Comparison of ENCODE assay signal across 12 mouse cellular contexts in the genomic region with DNA sequence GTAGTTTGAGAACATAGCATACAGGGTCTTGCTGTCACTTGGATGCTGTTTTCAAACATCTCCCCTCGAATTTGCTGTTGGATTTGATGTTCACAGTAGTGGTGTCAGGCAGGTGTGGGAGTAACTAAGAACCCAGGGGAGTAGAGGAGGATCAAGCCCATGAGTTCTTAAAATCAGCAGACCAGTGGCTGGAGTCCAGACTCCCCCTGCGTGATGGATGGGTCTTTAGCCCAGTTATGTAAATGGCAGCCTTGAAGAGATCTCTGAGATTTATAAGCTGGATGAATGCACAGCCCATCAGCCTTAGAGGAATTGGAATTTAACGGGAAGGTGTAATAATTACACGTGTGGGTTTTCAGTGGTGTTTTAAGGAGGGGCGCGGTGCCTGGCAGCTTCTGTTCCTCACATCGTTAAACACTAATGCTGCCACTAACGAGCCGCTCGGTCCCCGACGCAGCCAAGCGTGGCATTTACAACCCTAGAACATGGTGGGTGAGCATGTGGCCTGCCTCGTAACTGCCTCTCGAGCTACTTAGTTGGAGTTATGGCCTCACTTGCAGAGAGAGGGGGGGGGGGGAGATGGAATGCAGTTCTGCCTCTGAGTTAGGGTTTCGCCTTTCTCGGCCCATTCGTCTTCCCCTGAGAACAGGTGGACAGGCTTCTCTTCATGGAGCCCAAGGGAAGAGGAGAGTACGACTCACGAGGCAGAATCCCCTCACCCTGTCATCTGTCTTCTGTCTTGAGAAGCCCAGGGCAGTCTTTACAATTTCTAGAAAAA.
DNase-seq lines count a peak whose midpoint lies in the region; ATAC-seq and TF ChIP-seq lines count a peak whose summit lies in the region.
"Had no signal": no experiment of that assay in that cellular context is flagged by ENCODE, and none has a peak within 500 bp of the region (broad histone marks: within the 10 kb centered on the region; RNA-seq: fewer than 3 reads in every experiment).

No protein-coding gene starts in this region.

- peak; percentile 55; the same call in 1 of the 2 replicates for ATAC-seq in forebrain, embryonic 12.5 days (ENCODE audit: low FRiP score)
- ATAC-seq in forebrain, postnatal 0 days = no peak
- ATAC-seq in kidney, postnatal 0 days (replicated peaks; ENCODE audit: low FRiP score, low read depth) = peak; percentile 83
- ATAC-seq in neural tube, embryonic 12.5 days (ENCODE audit: low FRiP score, low read depth) = peak; percentile 83; the same call in 1 of the 2 replicates
- ATAC-seq in erythroblast, adult 5-6 weeks (replicated peaks; ENCODE audit: low FRiP score, poor library complexity, severe bottlenecking) = no peak

- WGBS in forebrain, embryonic 12.5 days = 40% methylated on average over 20 of the region's 20 CpGs
- WGBS in forebrain, postnatal 0 days = 35% methylated on average over 20 of the region's 20 CpGs
- WGBS in kidney, postnatal 0 days = 25% methylated on average over 20 of the region's 20 CpGs
- 21% methylated on average over 20 of the region's 20 CpGs for WGBS in neural tube, embryonic 12.5 days

- no peaks in the 10 kb centered on the region for H3K36me3 ChIP-seq in forebrain, embryonic 12.5 days (replicated peaks)
- no peaks in the 10 kb centered on the region for H3K36me3 ChIP-seq in forebrain, postnatal 0 days (ENCODE audit: insufficient read depth)
- no peaks in the 10 kb centered on the region for H3K36me3 ChIP-seq in kidney, postnatal 0 days (ENCODE audit: insufficient read depth, low read length)
- H3K36me3 ChIP-seq in neural tube, embryonic 12.5 days = no peaks in the 10 kb centered on the region
- H3K36me3 ChIP-seq: G1E; liver, embryonic 15.5 days had no signal

- no peak for DNase-seq in forebrain, postnatal 0 days
- DNase-seq in embryo, embryonic 11.5 days (ENCODE audit: low read depth, low spot score) = peak; percentile 48
- peak; percentile 77 for DNase-seq in kidney, postnatal 0 days (ENCODE audit: low spot score)
- no peak for DNase-seq in left cerebral cortex, postnatal 10 days (ENCODE audit: extremely low spot score in 1 of 2, low spot score in 2 of 2)
- no peak for DNase-seq in frontal cortex, adult 2 months (ENCODE audit: extremely low spot score in 1 of 2, low spot score in 1 of 2)

- H3K9ac ChIP-seq in forebrain, embryonic 12.5 days = no peak overlapping the region
- no peak overlapping the region for H3K9ac ChIP-seq in forebrain, postnatal 0 days
- no peak overlapping the region for H3K9ac ChIP-seq in kidney, postnatal 0 days (ENCODE audit: low read depth, low read length)
- no peak overlapping the region for H3K9ac ChIP-seq in neural tube, embryonic 12.5 days
- H3K9ac ChIP-seq: liver, embryonic 15.5 days had no signal

- H3K4me3 ChIP-seq in forebrain, embryonic 12.5 days (replicated peaks) = no peak overlapping the region
- no peak overlapping the region for H3K4me3 ChIP-seq in forebrain, postnatal 0 days (ENCODE audit: low read depth, low read length)
- H3K4me3 ChIP-seq in kidney, postnatal 0 days (replicated peaks; ENCODE audit: low read depth, low read length) = no peak overlapping the region
- no peak overlapping the region for H3K4me3 ChIP-seq in neural tube, embryonic 12.5 days
- H3K4me3 ChIP-seq: liver, embryonic 15.5 days; megakaryocyte, embryonic 14.5 days had no signal

- H3K4me2 ChIP-seq in forebrain, embryonic 12.5 days = no peak overlapping the region
- H3K4me2 ChIP-seq in forebrain, postnatal 0 days (ENCODE audit: low read depth) = no peak overlapping the region
- no peak overlapping the region for H3K4me2 ChIP-seq in kidney, postnatal 0 days (ENCODE audit: low read length)
- no peak overlapping the region for H3K4me2 ChIP-seq in neural tube, embryonic 12.5 days (replicated peaks)
- H3K4me2 ChIP-seq: liver, embryonic 15.5 days had no signal

- intact Hi-C loops in left cerebral cortex, postnatal 10 days (cut with DNase I) = no loop called here

- no peaks in the 10 kb centered on the region for H3K9me3 ChIP-seq in forebrain, embryonic 12.5 days
- H3K9me3 ChIP-seq in forebrain, postnatal 0 days (ENCODE audit: low read length) = no peaks in the 10 kb centered on the region
- H3K9me3 ChIP-seq in kidney, postnatal 0 days (replicated peaks; ENCODE audit: low read length) = no peaks in the 10 kb centered on the region
- H3K9me3 ChIP-seq in neural tube, embryonic 12.5 days = no peaks in the 10 kb centered on the region
- H3K9me3 ChIP-seq: liver, embryonic 15.5 days; megakaryocyte, embryonic 14.5 days had no signal

- H3K27me3 ChIP-seq in forebrain, embryonic 12.5 days = no peaks in the 10 kb centered on the region
- H3K27me3 ChIP-seq in forebrain, postnatal 0 days (ENCODE audit: insufficient read depth, low read length) = no peaks in the 10 kb centered on the region
- peaks cover 14% of the 10 kb centered on the region; the same call in 1 of the 2 replicates for H3K27me3 ChIP-seq in kidney, postnatal 0 days (ENCODE audit: insufficient read depth, low read length)
- H3K27me3 ChIP-seq in neural tube, embryonic 12.5 days (replicated peaks) = peaks cover 24% of the 10 kb centered on the region
- H3K27me3 ChIP-seq: liver, embryonic 15.5 days had no signal

- H3K27ac ChIP-seq in forebrain, embryonic 12.5 days = no peak overlapping the region
- no peak overlapping the region for H3K27ac ChIP-seq in forebrain, postnatal 0 days (ENCODE audit: low read depth, low read length)
- H3K27ac ChIP-seq in kidney, postnatal 0 days = no peak overlapping the region
- H3K27ac ChIP-seq in neural tube, embryonic 12.5 days = no peak overlapping the region
- H3K27ac ChIP-seq: liver, embryonic 15.5 days; stomach, postnatal 0 days had no signal

- TF ChIP-seq CTCF in forebrain, postnatal 0 days (IDR thresholded peaks at IDR 0.05; ENCODE audit: low read depth) = no peak
- TF ChIP-seq CTCF in kidney, postnatal 0 days (IDR thresholded peaks at IDR 0.05; ENCODE audit: low read depth) = no peak

- peaks cover 17% of the 10 kb centered on the region for H3K4me1 ChIP-seq in forebrain, embryonic 12.5 days
- H3K4me1 ChIP-seq in forebrain, postnatal 0 days (ENCODE audit: insufficient read depth) = no peaks in the 10 kb centered on the region
- H3K4me1 ChIP-seq in kidney, postnatal 0 days (replicated peaks; ENCODE audit: insufficient read depth, low read length) = no peaks in the 10 kb centered on the region
- peaks cover 16% of the 10 kb centered on the region for H3K4me1 ChIP-seq in neural tube, embryonic 12.5 days
- H3K4me1 ChIP-seq: liver, embryonic 15.5 days had no signal

Comparison
In these comparisons a context has a peak if more than half of its experiments do, and no peak if none do; other contexts are left out.
1. ATAC-seq: peak in forebrain, embryonic 12.5 days (single experiment), kidney, postnatal 0 days (single experiment) and neural tube, embryonic 12.5 days (single experiment); none in forebrain, postnatal 0 days (single experiment) and erythroblast, adult 5-6 weeks (single experiment).
2. DNase-seq: peak in embryo, embryonic 11.5 days (single experiment) and kidney, postnatal 0 days (single experiment); none in forebrain, postnatal 0 days (single experiment), left cerebral cortex, postnatal 10 days (0 of 2) and frontal cortex, adult 2 months (0 of 2).